Comparison of ENCODE assay signal across 9 mouse cellular contexts in the genomic region with DNA sequence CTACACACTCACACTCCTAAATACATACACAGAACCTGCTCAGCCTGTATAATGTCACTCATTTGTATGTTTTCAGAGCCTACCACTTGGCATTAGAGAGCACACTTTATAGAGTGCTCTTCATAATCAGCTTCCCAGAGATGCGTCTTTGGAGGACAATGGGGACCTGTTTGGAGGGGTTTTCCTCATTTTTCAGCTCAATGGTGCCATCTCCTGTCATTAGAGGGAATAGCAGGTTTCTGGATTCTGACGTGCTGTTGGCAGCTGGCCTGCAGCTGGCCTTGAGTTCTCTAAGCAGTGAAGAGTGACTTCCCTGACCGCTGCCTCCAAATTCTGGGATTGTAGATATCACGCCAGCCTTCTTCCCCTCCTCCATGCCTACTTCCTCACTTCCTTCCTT. TPM values are rescaled to one million over a fixed set of nuclear protein-coding genes. Genes with fewer than 3 reads are reported as not detected.
DNase-seq lines count a peak whose midpoint lies in the region; ATAC-seq and TF ChIP-seq lines count a peak whose summit lies in the region.
"Had no signal": no experiment of that assay in that cellular context is flagged by ENCODE, and none has a peak within 500 bp of the region (broad histone marks: within the 10 kb centered on the region; RNA-seq: fewer than 3 reads in every experiment).

No protein-coding gene starts in this region.

- intact Hi-C loops in gastrocnemius, postnatal 14 days (cut with DNase I; ENCODE audit: low total_unique reads), result loop anchor here (10.0 kb wide), 1 partner anchor 180 kb away; the partner anchor contains the start of gene Cox14

- H3K4me3 ChIP-seq in limb, embryonic 11.5 days (ENCODE audit: low read depth, low read length), result no peak overlapping the region
- H3K4me3 ChIP-seq in midbrain, postnatal 0 days (ENCODE audit: low read depth, low read length), result no peak overlapping the region
- no peak overlapping the region for H3K4me3 ChIP-seq in stomach, embryonic 16.5 days (replicated peaks; ENCODE audit: low read length)
- H3K4me3 ChIP-seq: erythroblast, embryonic 14.5 days had no signal

- DNase-seq in urinary bladder, postnatal 14 days (ENCODE audit: low spot score), result peak; percentile 62
- no peak for DNase-seq in urinary bladder, adult 2 months (ENCODE audit: low spot score)
- DNase-seq in cerebellum, postnatal 36 days, result peak; percentile 26 to 50
- DNase-seq in gastrocnemius, postnatal 14 days, result peak; percentile 75
- peak; percentile 83 for DNase-seq in kidney, adult 18-20 months
- DNase-seq in limb, embryonic 11.5 days (ENCODE audit: low spot score), result peak; percentile 82
- peak; percentile 85 for DNase-seq in midbrain, postnatal 0 days (ENCODE audit: low spot score)

- H3K9ac ChIP-seq in limb, embryonic 11.5 days (ENCODE audit: low read length), result no peak overlapping the region
- H3K9ac ChIP-seq in midbrain, postnatal 0 days (replicated peaks; ENCODE audit: low read length, poor library complexity, severe bottlenecking), result no peak overlapping the region
- H3K9ac ChIP-seq in stomach, embryonic 16.5 days (ENCODE audit: low read length), result no peak overlapping the region

- 15% methylated on average over 4 of the region's 4 CpGs for WGBS in limb, embryonic 11.5 days
- 8% methylated on average over 4 of the region's 4 CpGs for WGBS in midbrain, postnatal 0 days
- WGBS in stomach, embryonic 16.5 days, result 7% methylated on average over 4 of the region's 4 CpGs

- TF ChIP-seq CTCF in midbrain, postnatal 0 days (IDR thresholded peaks at IDR 0.05), result peak; percentile 90

- no peaks in the 10 kb centered on the region for H3K27me3 ChIP-seq in limb, embryonic 11.5 days (ENCODE audit: control insufficient read depth, insufficient read depth, low read length)
- H3K27me3 ChIP-seq in midbrain, postnatal 0 days (ENCODE audit: insufficient read depth, low read length), result no peaks in the 10 kb centered on the region
- no peaks in the 10 kb centered on the region for H3K27me3 ChIP-seq in stomach, embryonic 16.5 days (ENCODE audit: control insufficient read depth, insufficient read depth, low read length)

- no peaks in the 10 kb centered on the region for H3K9me3 ChIP-seq in limb, embryonic 11.5 days (ENCODE audit: control insufficient read depth, low read length)
- no peaks in the 10 kb centered on the region for H3K9me3 ChIP-seq in midbrain, postnatal 0 days (ENCODE audit: low read length)
- H3K9me3 ChIP-seq in stomach, embryonic 16.5 days (replicated peaks; ENCODE audit: control insufficient read depth, low read length), result no peaks in the 10 kb centered on the region

- ATAC-seq in limb, embryonic 11.5 days (ENCODE audit: insufficient number of reproducible peaks, low FRiP score, low TSS enrichment, low read depth), result no peak
- ATAC-seq in midbrain, postnatal 0 days (ENCODE audit: low FRiP score), result peak; percentile 16; the same call in 1 of the 2 replicates
- ATAC-seq in stomach, embryonic 16.5 days (ENCODE audit: insufficient read depth, low FRiP score), result peak; percentile 61; the same call in 1 of the 2 replicates

- no peak overlapping the region for H3K27ac ChIP-seq in limb, embryonic 11.5 days (replicated peaks; ENCODE audit: low read depth, low read length)
- H3K27ac ChIP-seq in midbrain, postnatal 0 days (ENCODE audit: low read depth, low read length), result no peak overlapping the region
- no peak overlapping the region for H3K27ac ChIP-seq in stomach, embryonic 16.5 days (ENCODE audit: low read length)

- no peaks in the 10 kb centered on the region for H3K36me3 ChIP-seq in limb, embryonic 11.5 days (ENCODE audit: control insufficient read depth, insufficient read depth, low read length)
- no peaks in the 10 kb centered on the region for H3K36me3 ChIP-seq in midbrain, postnatal 0 days (ENCODE audit: insufficient read depth, low read length)
- no peaks in the 10 kb centered on the region for H3K36me3 ChIP-seq in stomach, embryonic 16.5 days (ENCODE audit: control insufficient read depth, insufficient read depth, low read length)

- no peak overlapping the region for H3K4me2 ChIP-seq in limb, embryonic 11.5 days (ENCODE audit: low read depth, severe bottlenecking)
- H3K4me2 ChIP-seq in midbrain, postnatal 0 days (ENCODE audit: low read depth, low read length, poor library complexity, severe bottlenecking), result no peak overlapping the region
- H3K4me2 ChIP-seq in stomach, embryonic 16.5 days (ENCODE audit: low read depth, low read length), result no peak overlapping the region

- H3K4me1 ChIP-seq in limb, embryonic 11.5 days (ENCODE audit: control insufficient read depth, insufficient read depth, low read length), result no peaks in the 10 kb centered on the region
- H3K4me1 ChIP-seq in midbrain, postnatal 0 days (ENCODE audit: insufficient read depth, low read length), result no peaks in the 10 kb centered on the region
- no peaks in the 10 kb centered on the region for H3K4me1 ChIP-seq in stomach, embryonic 16.5 days (ENCODE audit: control insufficient read depth, insufficient read depth, low read length)

RNA-seq across cellular contexts. Expression of gene Lima1, which starts 29.1 kb away (rescaled TPM):
- polyA plus RNA-seq in urinary bladder, adult 2 months (2012; rRNA removed), result 139 and 147 TPM in 2 replicates
- 10 to 100 TPM; 16.8 to 23.0 TPM for total RNA-seq in gastrocnemius, postnatal 14 days (2021)
- 72.9 and 77.3 TPM in 2 replicates for polyA plus RNA-seq in limb, embryonic 11.5 days (2014; fragmentation: Nextera tagmentation; extraction: Ambion mirVana)
- total RNA-seq in midbrain, postnatal 0 days (2014; rRNA removed), result 6.4 and 8.7 TPM in 2 replicates
- polyA plus RNA-seq in midbrain, postnatal 0 days (2015; fragmentation: Nextera tagmentation; extraction: Ambion mirVana), result 6.7 and 7.8 TPM in 2 replicates
- polyA plus RNA-seq in stomach, embryonic 16.5 days (2015; fragmentation: Nextera tagmentation; extraction: Ambion mirVana), result 89.4 and 95.8 TPM in 2 replicates
